Mouse (Mus musculus) forebrain, postnatal 0 days (tissue): ENCODE measurements around the gene Dclre1b. TPM values are rescaled to one million over a fixed set of nuclear protein-coding genes. Genes with fewer than 3 reads are reported as not detected.

Source experiments
- ATAC-seq: fragments of 200-750 bp; cut with Nextera tagmentation; 2 replicates; pipeline ENCODE4 v1.8.0; 2017; ENCODE audit warnings: mild to moderate bottlenecking, moderate library complexity
- DNase-seq: peaks from one replicate; pipeline ENCODE4 v3.0.0-alpha.2; 2015
- H3K27ac ChIP-seq: fragments of 300-500 bp; sonication (generic); 2 replicates; pipeline ENCODE4 v1.5.1; 2014; ENCODE audit warnings: low read depth, mild to moderate bottlenecking, antibody characterized with exemption, low read length, moderate library complexity, mixed read lengths
- H3K27me3 ChIP-seq: fragments of 300-500 bp; sonication (generic); 2 replicates; pipeline ENCODE4 v1.6.1; 2014; ENCODE audit warnings: mild to moderate bottlenecking, low read length, mixed read lengths; ENCODE audit not compliant: insufficient read depth
- H3K36me3 ChIP-seq: fragments of 300-500 bp; sonication (generic); 2 replicates; pipeline ENCODE4 v1.6.1; 2014; ENCODE audit warnings: mild to moderate bottlenecking, moderate library complexity; ENCODE audit not compliant: insufficient read depth
- H3K4me1 ChIP-seq: fragments of 300-500 bp; sonication (generic); 2 replicates; pipeline ENCODE4 v1.6.1; 2014; ENCODE audit warnings: antibody characterized with exemption; ENCODE audit not compliant: insufficient read depth
- H3K4me2 ChIP-seq: fragments of 300-500 bp; sonication (generic); 2 replicates; pipeline ENCODE4 v1.6.1; 2014; ENCODE audit warnings: low read depth, mild to moderate bottlenecking, moderate library complexity
- H3K4me3 ChIP-seq: fragments of 300-500 bp; sonication (generic); 2 replicates; pipeline ENCODE4 v1.5.1; 2014; ENCODE audit warnings: low read depth, low read length, mixed read lengths
- H3K9ac ChIP-seq: fragments of 300-500 bp; sonication (generic); 2 replicates; pipeline ENCODE4 v1.6.1; 2014; ENCODE audit warnings: mild to moderate bottlenecking
- H3K9me3 ChIP-seq: fragments of 300-500 bp; sonication (generic); 2 replicates; pipeline ENCODE4 v1.6.1; 2016; ENCODE audit warnings: low read length
- CTCF ChIP-seq: sonication (generic); IDR thresholded peaks from 2 replicates; pipeline ENCODE4 v1.5.1; 2016; ENCODE audit warnings: antibody characterized with exemption, control low read depth, low read depth
- WGBS: fragments of 180-500 bp; shearing (Covaris S2); extraction: QIAGEN DNeasy Blood & Tissue Kit; methylation state at CpG from one replicate; pipeline ENCODE4 v1.1.7; 2014; 5-methylcytosine and 5-hydroxymethylcytosine counted together
- polyA plus RNA-seq: library from polyadenylated mRNA; unstranded; fragments of >200 nt; fragmentation: Nextera tagmentation; extraction: Ambion mirVana; gene quantifications from 2 replicates; pipeline ENCODE4 v1.2.1, GENCODE M21; 2015
- total RNA-seq: library from RNA; depleted of rRNA; stranded (reverse); fragments of >200 nt; gene quantifications from 2 replicates; pipeline ENCODE4 v1.2.3, GENCODE M21; 2014

The Dclre1b gene
- total and polyA plus RNA-seq, 2 experiments from 2014 or later, result 5.2 to 20.5 TPM

- H3K9ac ChIP-seq, result peak within 1 kb of the TSS; percentile 88
- peak within 1 kb of the TSS; percentile 91 for H3K27ac ChIP-seq
- no peaks in the 10 kb centered on the region for H3K27me3 ChIP-seq
- ATAC-seq (peak; percentile 97), DNase-seq (peak; percentile 93)
- H3K4me2 ChIP-seq, result peak within 1 kb of the TSS; percentile 72
- H3K9me3 ChIP-seq, result no peaks in the 10 kb centered on the region
- WGBS, result 10% methylated on average over 46 of the region's 49 CpGs
- peak; percentile 37 for TF ChIP-seq CTCF
- no peaks in the 10 kb centered on the region for H3K36me3 ChIP-seq
- peaks cover 9% of the 10 kb centered on the region; the same call in 1 of the 2 replicates for H3K4me1 ChIP-seq
- peak within 1 kb of the TSS; percentile 92 for H3K4me3 ChIP-seq
These were observed 17.8 kb downstream of the Dclre1b start, which contains the start of gene Hipk1 for GRCm38 (mm10) chr3:103791230-103792110. TSS of gene Hipk1 (minus strand) at chr3:103791563.

DNA sequence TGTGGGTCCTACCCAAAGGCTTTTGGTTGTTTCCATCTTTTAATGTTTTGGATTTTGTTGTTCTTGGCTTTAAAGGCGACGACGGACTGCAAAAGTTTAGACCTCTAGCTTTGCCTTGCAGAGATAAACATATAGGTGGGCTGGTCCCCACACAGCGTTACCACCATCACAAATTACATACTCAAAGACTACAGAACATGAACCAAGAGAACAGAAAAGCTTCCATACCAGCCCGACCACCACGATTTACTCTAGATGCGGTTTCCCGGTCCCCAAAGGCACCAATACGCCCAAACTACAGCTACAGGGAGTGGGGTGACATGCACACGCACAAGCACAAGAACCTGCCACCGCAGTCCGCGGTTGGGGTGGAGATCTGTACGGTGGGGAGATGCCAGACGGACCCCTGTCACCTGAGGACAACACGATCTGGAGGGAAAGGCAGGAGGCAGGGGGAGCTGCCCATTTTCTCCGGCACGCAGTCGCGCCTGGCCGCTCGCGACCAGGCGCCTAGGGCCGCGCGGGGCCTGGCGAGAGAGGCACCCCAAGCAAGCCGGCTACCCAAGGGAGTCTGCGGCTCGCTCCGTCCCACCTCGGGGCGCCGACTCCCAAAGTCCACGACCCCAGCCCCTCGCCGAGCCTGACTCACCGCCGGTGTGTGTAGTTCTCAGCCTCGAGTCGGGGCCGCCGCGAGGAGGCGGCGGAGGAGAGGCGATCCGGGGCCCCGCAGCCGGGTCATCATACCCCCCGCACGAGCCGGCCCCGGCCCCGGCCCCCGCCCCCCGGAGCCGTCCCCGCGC, 18.7 kb downstream of the Dclre1b start:
- H3K4me1 ChIP-seq, result peaks cover 9% of the 10 kb centered on the region; the same call in 1 of the 2 replicates
- H3K27me3 ChIP-seq, result no peaks in the 10 kb centered on the region
- peak overlapping the region; percentile 88 for H3K9ac ChIP-seq
- no peaks in the 10 kb centered on the region for H3K36me3 ChIP-seq
- peak; percentile 13; the same call in 1 of the 2 replicates for TF ChIP-seq CTCF
- H3K9me3 ChIP-seq, result no peaks in the 10 kb centered on the region
- ATAC-seq (peak; percentile 70), DNase-seq (peak; percentile 49)
- H3K4me3 ChIP-seq, result peak overlapping the region; percentile 92
- H3K27ac ChIP-seq, result peak overlapping the region; percentile 91
- WGBS, result 1% methylated on average over 50 of the region's 61 CpGs
- peak overlapping the region; percentile 72 for H3K4me2 ChIP-seq

GRCm38 (mm10) chr3:103789891-103790345, 19.3 kb downstream of the Dclre1b start:
- H3K9me3 ChIP-seq, result no peaks in the 10 kb centered on the region
- ATAC-seq, result no peak
- peak overlapping the region; percentile 92 for H3K4me3 ChIP-seq
- H3K27me3 ChIP-seq, result no peaks in the 10 kb centered on the region
- H3K4me1 ChIP-seq, result peaks cover 9% of the 10 kb centered on the region; the same call in 1 of the 2 replicates
- peak overlapping the region; percentile 72 for H3K4me2 ChIP-seq
- H3K27ac ChIP-seq, result peak overlapping the region; percentile 91
- DNase-seq, result peak; percentile 16
- TF ChIP-seq CTCF, result no peak
- no peaks in the 10 kb centered on the region for H3K36me3 ChIP-seq
- 2% methylated on average over 14 of the region's 14 CpGs for WGBS
- H3K9ac ChIP-seq, result peak overlapping the region; percentile 88

DNA sequence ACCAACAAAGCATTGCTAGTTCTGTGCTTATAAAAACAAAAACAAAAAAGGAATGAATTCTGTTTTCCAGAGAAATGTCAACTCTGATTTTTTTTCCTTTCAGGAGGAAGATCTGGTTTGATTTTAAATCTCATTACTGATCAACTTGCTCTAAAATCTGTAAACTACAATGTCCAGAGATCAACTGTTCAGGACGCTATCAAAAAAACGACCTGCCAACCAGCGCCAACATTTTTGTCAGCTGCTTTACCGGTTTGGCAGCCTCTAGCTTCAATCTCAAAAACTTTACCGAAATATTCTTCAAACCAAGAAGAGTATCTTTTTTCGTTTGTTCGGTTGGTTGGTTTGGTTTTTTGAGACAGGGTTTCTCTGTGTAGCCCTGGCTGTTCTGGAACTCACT, 20.1 kb downstream of the Dclre1b start:
- TF ChIP-seq CTCF, result no peak
- Histone ChIP-seq H3K27me3 (no peaks in the 10 kb centered on the region), H3K9ac (no peak overlapping the region), H3K9me3 (no peaks in the 10 kb centered on the region), H3K4me3 (no peak overlapping the region), H3K27ac (no peak overlapping the region), H3K4me2 (peak overlapping the region; percentile 72; the same call in 1 of the 2 replicates), H3K36me3 (no peaks in the 10 kb centered on the region), H3K4me1 (peaks cover 9% of the 10 kb centered on the region; the same call in 1 of the 2 replicates)
- ATAC-seq (no peak), DNase-seq (no peak)
- WGBS, result 82% methylated on average over 7 of the region's 7 CpGs

GRCm38 (mm10) chr3:103787225-103787624, 22.0 kb downstream of the Dclre1b start:
- Histone ChIP-seq H3K9ac (no peak overlapping the region), H3K27me3 (no peaks in the 10 kb centered on the region), H3K4me1 (peaks cover 9% of the 10 kb centered on the region; the same call in 1 of the 2 replicates), H3K4me2 (no peak overlapping the region), H3K4me3 (no peak overlapping the region), H3K27ac (no peak overlapping the region), H3K36me3 (no peaks in the 10 kb centered on the region), H3K9me3 (no peaks in the 10 kb centered on the region)
- DNase-seq, result no peak
- WGBS, result 63% methylated on average over 7 of the region's 7 CpGs
- TF ChIP-seq CTCF, result no peak
- no peak for ATAC-seq

- Histone ChIP-seq H3K27me3 (no peaks in the 10 kb centered on the region), H3K36me3 (no peaks in the 10 kb centered on the region), H3K4me1 (no peaks in the 10 kb centered on the region), H3K27ac (no peak overlapping the region), H3K4me3 (no peak overlapping the region), H3K4me2 (no peak overlapping the region), H3K9me3 (no peaks in the 10 kb centered on the region), H3K9ac (no peak overlapping the region)
- WGBS, result 89% methylated on average over 4 of the region's 4 CpGs
- TF ChIP-seq CTCF, result no peak
- ATAC-seq (no peak), DNase-seq (no peak)
These were observed 26.2 kb downstream of the Dclre1b start for GRCm38 (mm10) chr3:103782844-103783609.
